ENCODE assay signal across 13 mouse cellular contexts in the genomic region with DNA sequence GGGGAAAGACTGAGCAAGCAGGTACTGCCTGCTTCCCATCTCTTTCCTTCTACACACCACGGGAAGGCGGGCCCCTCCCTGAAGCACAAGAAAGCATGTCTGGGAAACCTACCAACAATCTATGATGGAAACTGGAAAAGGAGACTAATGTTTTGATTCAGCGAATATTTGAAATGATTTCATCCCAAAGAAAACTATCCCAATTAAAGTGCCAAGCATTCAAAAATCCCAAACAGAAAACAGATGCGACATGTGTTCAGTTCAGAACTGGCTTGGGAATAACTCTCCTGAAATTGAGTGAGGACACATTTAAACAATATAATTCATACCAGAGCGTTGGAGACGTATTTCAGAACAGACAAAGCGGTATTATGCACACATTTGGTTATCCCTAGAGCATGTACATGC.
DNase-seq lines count a peak whose midpoint lies in the region; ATAC-seq lines count a peak whose summit lies in the region.
"Had no signal": no experiment of that assay in that cellular context is flagged by ENCODE, and none has a peak within 500 bp of the region (broad histone marks: within the 10 kb centered on the region; RNA-seq: fewer than 3 reads in every experiment).

No protein-coding gene starts in this region.

- no peaks in the 10 kb centered on the region for H3K27me3 ChIP-seq in embryonic facial prominence, embryonic 11.5 days (ENCODE audit: control insufficient read depth, insufficient read depth, low read length)
- H3K27me3 ChIP-seq in embryonic facial prominence, embryonic 10.5 days (replicated peaks; ENCODE audit: low read depth, poor library complexity, severe bottlenecking), result no peaks in the 10 kb centered on the region
- H3K27me3 ChIP-seq: lung, embryonic 15.5 days; midbrain, embryonic 13.5 days; neural tube, embryonic 12.5 days had no signal

- H3K4me2 ChIP-seq in embryonic facial prominence, embryonic 11.5 days (ENCODE audit: low read depth, low read length), result no peak overlapping the region
- H3K4me2 ChIP-seq: lung, embryonic 15.5 days; midbrain, embryonic 13.5 days; neural tube, embryonic 12.5 days had no signal

- H3K9me3 ChIP-seq in embryonic facial prominence, embryonic 11.5 days (replicated peaks; ENCODE audit: control insufficient read depth, low read length), result no peaks in the 10 kb centered on the region
- H3K9me3 ChIP-seq in embryonic facial prominence, embryonic 10.5 days, result no peaks in the 10 kb centered on the region
- H3K9me3 ChIP-seq: lung, embryonic 15.5 days; midbrain, embryonic 13.5 days; neural tube, embryonic 12.5 days had no signal

- WGBS in embryonic facial prominence, embryonic 11.5 days, result 52% methylated on average over 7 of the region's 7 CpGs
- 65% methylated on average over 7 of the region's 7 CpGs for WGBS in embryonic facial prominence, embryonic 10.5 days

- H3K4me1 ChIP-seq in embryonic facial prominence, embryonic 11.5 days (ENCODE audit: control insufficient read depth, insufficient read depth, low read length), result no peaks in the 10 kb centered on the region
- H3K4me1 ChIP-seq in embryonic facial prominence, embryonic 10.5 days, result no peaks in the 10 kb centered on the region
- H3K4me1 ChIP-seq: lung, embryonic 15.5 days; midbrain, embryonic 13.5 days; neural tube, embryonic 12.5 days had no signal

- no peak overlapping the region for H3K27ac ChIP-seq in embryonic facial prominence, embryonic 11.5 days (replicated peaks; ENCODE audit: low read depth, low read length)
- H3K27ac ChIP-seq in embryonic facial prominence, embryonic 10.5 days (replicated peaks), result no peak overlapping the region
- H3K27ac ChIP-seq: lung, embryonic 15.5 days; midbrain, embryonic 13.5 days; neural tube, embryonic 12.5 days had no signal

- ATAC-seq in embryonic facial prominence, embryonic 11.5 days (replicated peaks; ENCODE audit: insufficient number of reproducible peaks, low FRiP score, low TSS enrichment, low read depth), result no peak
- no peak for ATAC-seq in erythroid progenitor cell, adult 5-6 weeks (replicated peaks; ENCODE audit: low FRiP score, poor library complexity, severe bottlenecking)
- ATAC-seq: hindbrain, embryonic 16.5 days; midbrain, embryonic 13.5 days had no signal

- H3K9ac ChIP-seq in embryonic facial prominence, embryonic 11.5 days (replicated peaks; ENCODE audit: low read length), result no peak overlapping the region
- H3K9ac ChIP-seq: lung, embryonic 15.5 days; midbrain, embryonic 13.5 days; neural tube, embryonic 12.5 days had no signal

- peak; percentile 77 for DNase-seq in embryonic facial prominence, embryonic 11.5 days (ENCODE audit: low spot score)
- DNase-seq in embryonic facial prominence, embryonic 10.5 days (ENCODE audit: low spot score), result no peak
- peak; percentile 3 for DNase-seq in layer of hippocampus, adult 9-11 months
- DNase-seq in layer of hippocampus, adult 8-10 months (ENCODE audit: low spot score in 2 of 2), result no peak
- peak; percentile 20 for DNase-seq in brain, embryonic 18.5 days (ENCODE audit: low read depth, low spot score)
- DNase-seq in gastrocnemius, postnatal 25 days, result peak; percentile 47
- DNase-seq in cerebellum, adult 18-20 months, result no peak
- DNase-seq: right cerebral cortex, adult 18-20 months had no signal

- no peaks in the 10 kb centered on the region for H3K36me3 ChIP-seq in embryonic facial prominence, embryonic 11.5 days (replicated peaks; ENCODE audit: control insufficient read depth, insufficient read depth, low read depth, low read length)
- H3K36me3 ChIP-seq in embryonic facial prominence, embryonic 10.5 days (replicated peaks), result no peaks in the 10 kb centered on the region
- H3K36me3 ChIP-seq: lung, embryonic 15.5 days; midbrain, embryonic 13.5 days; neural tube, embryonic 12.5 days had no signal

- no peak overlapping the region for H3K4me3 ChIP-seq in embryonic facial prominence, embryonic 11.5 days (ENCODE audit: low read depth, low read length)
- no peak overlapping the region for H3K4me3 ChIP-seq in embryonic facial prominence, embryonic 10.5 days
- H3K4me3 ChIP-seq: lung, embryonic 15.5 days; midbrain, embryonic 13.5 days; neural tube, embryonic 12.5 days had no signal

Comparison
In these comparisons a context has a peak if more than half of its experiments do, and no peak if none do; other contexts are left out.
1. DNase-seq: peak in embryonic facial prominence, embryonic 11.5 days (single experiment), layer of hippocampus, adult 9-11 months (single experiment), brain, embryonic 18.5 days (single experiment) and gastrocnemius, postnatal 25 days (single experiment); none in embryonic facial prominence, embryonic 10.5 days (single experiment), layer of hippocampus, adult 8-10 months (0 of 2) and cerebellum, adult 18-20 months (0 of 2).